Mouse (Mus musculus): ENCODE results near the gene Ints4.
A peak's percentile ranks its signal among the peaks of the same experiment; 100 is the strongest.
"Not testable (repeated sequence)": the region's sequence is repeated elsewhere in the genome, so short reads cannot be mapped to it uniquely, and the experiment has no call there.

Gene Ints4

DNA sequence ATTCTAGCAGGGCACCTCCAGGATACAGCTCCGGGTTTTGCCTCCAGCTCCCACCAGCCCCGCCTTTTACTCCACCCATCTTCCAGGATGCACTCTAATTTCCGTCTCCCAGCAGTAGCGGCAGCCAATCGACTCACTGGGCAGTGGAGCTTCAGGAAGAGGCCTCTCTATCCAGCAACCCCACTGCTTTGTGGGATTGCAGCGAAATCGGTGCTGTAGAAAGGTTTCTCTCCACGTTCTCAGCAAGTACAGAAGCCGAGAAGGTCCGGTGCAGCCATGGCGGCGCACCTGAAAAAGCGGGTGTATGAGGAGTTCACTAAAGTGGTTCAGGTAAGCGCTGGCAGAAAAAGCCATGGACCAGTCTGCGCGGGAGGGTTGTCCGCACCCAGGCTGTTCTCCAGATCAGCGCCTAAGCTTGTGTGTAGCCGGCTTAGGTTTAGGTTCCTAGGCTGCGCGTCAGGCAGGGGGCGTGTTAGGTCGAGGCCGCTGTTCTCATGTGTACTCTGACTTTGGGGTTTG, at the start of gene Ints4:
TSS of gene Ints4 (plus strand) at position 136 of the 519 bp plus-strand sequence.
- DNase-seq: peak; percentile 83

DNA sequence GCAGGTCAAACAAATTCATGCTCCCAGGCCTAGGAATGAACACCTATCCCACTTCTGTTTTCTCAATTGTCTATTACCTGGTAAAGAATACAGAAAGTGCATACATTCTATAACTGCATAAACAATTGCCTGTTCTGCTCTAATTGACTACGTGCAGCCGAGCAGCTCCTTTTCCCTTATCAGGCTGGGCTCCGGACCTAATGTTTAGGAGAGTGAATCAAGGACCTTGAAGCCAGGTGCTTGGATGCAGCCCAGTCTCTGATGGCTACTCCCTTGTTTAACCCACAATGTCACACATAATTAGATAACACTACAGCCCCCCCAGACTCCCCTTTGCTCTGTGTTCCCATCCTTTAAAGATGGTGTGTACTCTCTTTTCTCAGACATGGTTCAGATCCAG, 47.2 kb upstream of the Ints4 start:
- DNase-seq: not testable (repeated sequence)

DNA sequence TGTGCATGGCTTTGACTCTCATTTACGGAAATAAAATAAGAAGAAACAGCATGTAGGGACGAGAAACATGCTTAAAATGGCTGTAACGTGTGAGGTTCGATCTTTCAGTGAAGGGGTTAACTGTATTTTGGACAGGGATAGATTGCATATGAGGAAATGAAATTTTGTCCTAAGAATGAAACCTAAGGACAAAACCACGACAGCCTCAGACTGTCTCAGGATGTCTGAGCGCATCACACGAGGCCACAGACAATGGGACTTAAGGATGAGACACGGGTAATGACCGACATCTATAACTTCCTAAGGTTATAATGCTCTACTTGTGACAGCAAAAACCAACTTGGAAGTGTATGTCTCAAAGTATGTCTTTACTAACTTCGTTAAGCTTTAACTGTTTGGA, 46.2 kb upstream of the Ints4 start:
- no peak for DNase-seq

DNA sequence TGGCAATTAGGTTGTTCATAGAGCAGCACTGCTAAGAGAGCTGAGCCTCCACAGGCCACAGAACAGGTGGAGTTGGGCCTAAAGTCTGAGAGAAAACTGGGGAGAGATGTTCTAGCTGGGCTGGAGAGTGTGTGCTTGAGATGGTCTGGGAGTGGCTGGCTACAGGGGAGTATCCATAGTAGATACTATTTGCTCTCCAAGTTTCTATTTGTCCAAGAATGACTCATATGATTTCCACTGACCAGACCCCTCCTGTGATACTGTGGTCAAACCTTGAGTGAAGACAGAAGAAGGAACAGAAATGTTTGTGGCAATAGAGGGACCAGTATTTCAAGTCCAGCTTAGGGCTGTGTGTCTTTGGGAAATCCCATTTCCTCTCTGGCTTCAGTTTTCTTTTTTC, 41.8 kb upstream of the Ints4 start:
- DNase-seq: no peak

DNA sequence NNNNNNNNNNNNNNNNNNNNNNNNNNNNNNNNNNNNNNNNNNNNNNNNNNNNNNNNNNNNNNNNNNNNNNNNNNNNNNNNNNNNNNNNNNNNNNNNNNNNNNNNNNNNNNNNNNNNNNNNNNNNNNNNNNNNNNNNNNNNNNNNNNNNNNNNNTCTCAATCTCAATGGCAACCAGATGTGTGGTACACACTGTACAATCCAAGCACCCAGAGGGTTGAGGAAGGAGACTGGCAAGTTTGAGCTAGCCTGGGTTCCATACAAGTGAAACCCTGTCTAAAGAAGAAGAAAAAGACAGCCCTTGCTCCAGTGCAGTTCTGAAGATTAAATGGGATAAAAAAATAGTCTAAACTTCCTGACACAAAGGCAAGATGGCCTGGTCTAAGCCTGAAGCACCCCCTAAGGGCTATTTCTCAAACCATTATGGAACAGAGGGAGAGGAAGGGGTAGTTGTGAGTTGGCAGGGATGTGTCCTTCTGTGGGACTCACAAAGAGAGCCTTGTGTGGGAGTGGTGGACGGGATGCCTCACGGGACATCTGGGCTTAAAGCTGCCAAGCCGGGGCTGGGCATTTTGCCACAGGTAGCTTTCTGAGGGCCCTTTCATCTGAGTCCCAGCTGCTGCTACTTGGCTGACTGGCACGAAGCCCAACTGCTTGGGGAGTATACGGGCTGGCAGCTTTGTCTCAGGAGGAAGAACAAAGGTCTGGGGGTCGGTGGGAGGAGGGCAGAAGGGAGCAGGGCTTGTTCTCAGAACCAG, 34.4 kb upstream of the Ints4 start:
- peak; percentile 98 for DNase-seq

DNA sequence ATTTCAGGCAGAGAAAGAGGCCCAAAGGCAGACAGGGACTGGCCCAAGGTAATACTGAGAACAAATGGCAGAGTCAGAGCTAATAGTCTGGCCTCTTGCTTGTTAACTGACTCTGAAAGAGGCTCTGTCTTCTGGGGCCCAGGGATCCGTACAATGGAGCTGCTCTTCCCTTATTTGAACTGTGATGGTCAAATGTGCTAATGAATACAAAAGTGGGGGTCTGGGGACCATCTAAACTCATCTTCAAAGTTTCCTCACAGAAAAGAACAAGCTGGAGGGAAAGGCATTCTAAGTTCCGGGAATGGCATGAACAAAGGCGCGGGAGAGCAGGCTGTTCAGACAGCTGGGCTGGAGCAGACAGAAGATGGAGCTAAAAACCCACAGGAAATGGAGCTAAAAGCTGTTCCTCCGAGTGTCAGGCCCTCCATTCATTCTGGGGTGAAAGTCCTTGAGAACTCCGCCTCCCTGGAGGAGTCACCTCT, 33.7 kb upstream of the Ints4 start:
- no peak for DNase-seq

DNA sequence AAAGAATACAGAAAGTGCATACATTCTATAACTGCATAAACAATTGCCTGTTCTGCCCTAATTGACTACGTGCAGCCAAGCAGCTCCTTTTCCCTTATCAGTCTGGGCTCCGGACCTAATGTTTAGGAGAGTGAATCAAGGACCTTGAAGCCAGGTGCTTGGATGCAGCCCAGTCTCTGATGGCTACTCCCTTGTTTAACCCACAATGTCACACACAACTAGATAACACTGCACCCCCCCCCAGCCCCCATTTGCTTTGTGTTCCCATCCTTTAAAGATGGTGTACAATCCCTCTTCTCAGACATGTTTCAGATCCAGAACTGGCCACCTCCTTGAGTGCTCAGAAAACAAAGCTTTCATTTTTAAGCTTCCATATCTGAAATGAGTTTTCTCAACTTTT, 29.7 kb upstream of the Ints4 start, which contains the start of gene Kctd14:
TSS of gene Kctd14 (plus strand) at position 301 of the 400 bp plus-strand sequence.
- DNase-seq: not testable (repeated sequence)

DNA sequence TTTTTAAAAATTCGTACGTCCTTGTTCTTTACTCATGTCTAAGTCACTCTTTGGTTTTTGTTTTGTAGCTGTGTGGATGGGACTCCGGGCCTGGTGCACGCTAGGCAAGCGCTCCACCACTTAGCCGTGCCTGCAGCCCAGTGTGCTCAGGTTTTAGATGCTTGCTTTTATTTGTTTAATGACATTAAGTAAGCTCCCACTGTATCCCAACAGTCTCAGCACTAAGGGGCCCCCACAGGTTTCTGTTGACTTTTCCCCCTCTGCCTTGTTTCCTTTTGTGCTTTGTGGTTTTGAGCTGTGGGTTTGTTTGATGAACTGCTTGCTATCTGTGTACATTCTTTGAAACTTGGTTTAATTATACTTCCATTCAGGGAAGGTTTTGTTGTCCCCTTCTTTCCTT, 28.6 kb upstream of the Ints4 start:
- no peak for DNase-seq

DNA sequence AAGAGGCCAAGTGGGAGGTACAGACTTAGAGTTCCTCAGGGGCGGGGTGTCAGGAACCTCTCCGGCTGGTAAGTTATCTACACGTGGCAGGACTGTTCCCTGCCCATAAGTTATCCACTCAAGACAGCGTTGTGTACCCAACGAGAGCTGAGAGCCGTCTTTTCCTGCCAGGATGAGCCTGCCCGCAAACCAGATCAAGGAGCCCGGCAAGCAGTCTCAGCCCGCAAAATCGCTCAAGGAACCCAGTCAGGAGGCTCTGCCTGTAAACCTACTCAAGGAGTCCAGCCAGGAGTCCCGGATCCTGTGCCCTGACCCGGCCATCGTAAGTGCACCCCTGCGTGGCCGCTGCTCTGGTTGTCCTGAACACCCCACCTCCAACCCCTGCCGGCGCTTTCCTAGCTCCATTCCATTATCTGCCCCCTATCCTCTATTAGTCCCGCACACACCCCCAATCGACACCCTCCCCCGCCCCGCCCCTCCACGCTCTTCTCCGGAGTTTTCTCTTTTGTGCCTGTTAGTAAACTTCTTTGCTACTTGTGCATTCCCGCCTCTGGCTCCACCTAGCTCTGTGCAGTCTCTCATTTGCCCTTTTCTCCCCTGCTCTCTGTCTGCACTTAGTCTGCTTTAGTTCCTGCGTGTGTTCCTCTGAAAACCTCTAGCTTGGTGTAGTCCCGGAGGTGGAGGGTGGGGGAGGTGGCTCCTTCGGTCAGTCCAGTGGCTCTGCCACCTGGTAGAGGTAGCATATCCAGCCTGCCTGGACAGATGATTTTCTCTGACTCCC, 27.4 kb upstream of the Ints4 start:
- no peak for DNase-seq

DNA sequence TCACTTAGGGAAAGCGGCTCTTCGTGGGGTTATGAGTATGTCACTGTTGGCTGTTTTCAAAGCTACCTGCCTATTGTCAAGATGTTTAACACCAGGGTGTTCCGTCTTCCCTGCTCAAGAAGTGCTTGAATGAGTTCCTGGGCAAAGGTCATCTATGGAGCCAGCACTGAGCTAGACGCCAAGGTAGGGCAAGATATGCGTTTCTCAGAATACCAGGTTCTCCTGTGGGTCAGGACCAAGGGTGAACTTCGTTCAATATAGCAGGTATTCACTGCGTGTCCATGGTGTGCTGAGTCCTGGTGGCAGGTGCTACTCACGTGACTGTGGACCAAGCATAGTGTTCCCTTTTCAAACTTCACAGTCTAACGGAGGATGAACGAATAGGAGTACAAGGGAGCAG, 26.0 kb upstream of the Ints4 start:
- no peak for DNase-seq

DNA sequence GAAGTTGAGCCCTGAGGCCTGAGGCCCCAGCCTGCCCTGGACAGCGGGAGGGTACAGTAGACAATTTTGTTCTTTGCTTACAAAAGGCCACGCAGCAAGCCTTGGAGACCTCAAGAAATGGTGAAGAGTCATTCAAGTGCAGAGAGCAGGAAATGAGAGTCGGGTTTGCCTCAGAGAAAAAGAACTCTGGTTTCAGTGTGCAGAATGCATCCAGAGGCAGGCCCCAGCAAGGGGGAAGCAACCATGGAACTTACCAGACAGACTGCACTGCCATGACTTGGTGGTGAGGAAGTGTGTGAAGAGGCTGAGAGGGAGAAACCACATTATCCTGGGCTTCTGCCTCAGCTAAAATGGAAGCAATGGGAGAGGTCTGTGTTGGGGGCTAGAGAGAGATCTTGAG, 25.2 kb upstream of the Ints4 start:
- DNase-seq: no peak

DNA sequence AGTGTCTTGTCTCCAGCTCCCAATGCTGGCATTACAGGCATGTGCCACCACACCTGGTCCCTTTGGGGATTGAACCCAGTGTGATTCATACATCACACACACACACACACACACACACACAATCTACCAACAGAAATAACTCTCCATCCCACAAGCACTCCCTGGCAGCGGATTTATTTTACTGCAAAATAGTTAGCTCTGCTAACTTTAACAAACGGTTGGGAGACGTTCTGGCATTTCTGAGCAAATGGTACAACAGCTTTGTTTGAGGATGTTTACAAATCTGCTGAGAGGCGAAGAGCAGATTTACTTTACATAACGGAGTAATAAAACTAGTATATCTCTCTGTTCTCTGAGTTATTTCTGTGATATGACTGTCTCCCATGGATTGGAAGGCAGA, 7.8 kb upstream of the Ints4 start:
- DNase-seq: no peak

DNA sequence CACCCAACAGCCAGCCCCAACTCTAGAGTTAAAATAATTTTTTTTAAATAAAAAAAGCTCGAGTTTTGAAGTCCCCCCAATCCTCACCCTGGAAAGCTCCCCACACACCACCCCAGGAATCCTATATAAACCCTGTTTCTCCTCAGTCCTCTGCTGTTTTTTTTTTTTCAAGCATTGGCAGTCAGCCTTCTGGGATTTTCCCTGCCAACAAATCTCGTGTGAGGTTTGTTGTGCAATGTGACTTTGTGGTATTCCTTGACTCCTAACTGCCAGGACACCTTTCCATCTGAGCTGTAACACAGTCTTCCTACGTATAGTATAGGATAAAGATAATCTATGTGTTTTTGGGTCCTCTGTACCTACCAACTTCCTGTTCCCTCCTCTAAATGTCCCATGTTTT, 1.4 kb upstream of the Ints4 start:
- no peak for DNase-seq

DNA sequence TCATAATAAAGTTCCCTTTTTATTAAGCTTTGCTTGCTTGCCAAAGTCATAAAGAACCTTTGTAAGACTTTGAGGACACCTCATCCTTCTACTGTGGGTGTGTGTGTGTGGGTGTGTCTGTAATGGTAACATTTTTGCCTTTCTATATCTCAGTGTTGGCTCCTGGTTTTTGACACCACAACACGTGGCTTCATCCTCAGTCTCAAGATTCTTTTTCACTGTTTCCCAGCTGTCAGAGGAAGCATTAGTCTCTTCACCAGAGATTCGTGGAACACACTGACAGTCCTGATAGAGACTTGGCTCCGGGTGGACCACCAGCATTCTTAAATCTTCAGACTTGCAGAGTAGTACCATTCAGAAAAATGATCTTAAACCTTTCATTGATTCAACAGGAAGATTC, 466 bp upstream of the Ints4 start:
- no peak for DNase-seq

DNA sequence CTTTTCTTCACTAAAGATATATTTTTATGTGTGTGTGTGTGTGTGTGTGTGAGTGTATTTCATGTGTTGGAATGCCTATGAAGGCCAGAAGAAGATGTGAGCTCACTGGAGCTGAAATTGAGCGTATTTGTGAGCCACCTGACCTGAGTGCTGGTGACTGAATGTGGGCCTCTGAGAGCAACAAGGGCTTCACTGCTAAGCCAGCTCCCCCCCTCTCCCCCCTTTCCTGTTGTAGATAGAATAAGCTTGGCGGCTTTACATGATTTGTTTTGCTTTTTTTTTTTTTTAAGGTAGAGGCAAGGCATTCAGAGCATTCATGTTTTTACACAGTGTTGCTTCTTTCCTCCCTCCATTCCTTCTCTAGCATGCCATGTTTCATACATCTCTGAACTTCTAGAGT, 2.6 kb downstream of the Ints4 start:
- DNase-seq: no peak

DNA sequence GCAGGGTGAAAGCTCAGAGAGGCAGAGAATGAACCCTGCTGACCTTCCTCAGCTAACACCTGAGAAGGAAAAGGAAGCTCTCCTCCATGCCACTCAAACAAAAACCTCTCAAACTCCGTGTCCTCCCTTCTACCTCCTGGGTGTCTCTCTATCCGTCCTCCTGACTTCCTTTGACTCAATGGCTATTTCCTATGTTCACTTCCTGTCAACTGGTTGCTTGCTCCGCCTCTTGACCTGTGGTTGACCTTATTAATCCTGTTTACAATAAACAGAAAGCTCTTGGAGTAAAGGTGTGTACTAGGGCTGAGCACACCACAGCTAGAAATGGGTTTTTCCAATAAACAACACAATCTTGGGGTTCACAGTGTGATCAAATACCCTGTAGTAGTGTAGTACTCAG, 10.4 kb downstream of the Ints4 start:
- DNase-seq: no peak

DNA sequence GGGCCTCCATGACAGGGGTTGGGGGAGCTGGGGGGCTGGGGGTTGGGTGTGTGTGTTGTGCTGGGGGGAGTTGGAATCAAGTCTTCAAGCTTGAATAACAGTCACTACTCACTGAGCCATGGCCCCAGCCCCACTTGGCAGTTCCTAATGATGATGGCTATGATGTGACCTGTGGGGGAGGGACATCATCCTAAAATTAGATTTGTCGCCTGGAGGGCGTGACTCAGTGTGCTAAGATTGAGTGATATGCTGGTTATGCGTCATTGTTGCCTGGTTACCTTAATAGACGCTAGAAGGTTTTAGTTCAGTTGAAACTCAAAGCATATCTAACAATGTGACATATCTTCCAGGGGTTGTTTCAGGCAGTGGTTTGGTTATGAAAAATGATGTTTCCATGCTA, 11.7 kb downstream of the Ints4 start:
- no peak for DNase-seq

DNA sequence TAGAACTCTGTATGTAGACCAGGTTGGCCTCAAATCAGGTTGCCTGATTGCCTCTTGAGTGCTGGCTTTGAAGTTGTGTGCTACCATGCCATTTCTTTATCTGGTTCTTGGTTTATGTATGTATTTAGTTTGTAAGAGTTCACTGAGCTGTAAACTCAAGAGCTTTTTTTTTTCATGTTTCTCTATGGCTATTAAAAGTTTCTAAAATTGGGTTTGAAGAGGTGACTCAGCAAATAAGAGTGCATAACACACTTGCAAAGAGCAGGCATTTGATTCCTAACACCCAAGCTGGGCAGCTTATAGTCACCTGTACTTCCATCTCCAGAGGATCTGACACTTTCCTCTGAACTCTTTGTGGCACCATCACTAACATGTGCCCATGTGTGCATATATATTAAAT, 14.3 kb downstream of the Ints4 start:
- no peak for DNase-seq

DNA sequence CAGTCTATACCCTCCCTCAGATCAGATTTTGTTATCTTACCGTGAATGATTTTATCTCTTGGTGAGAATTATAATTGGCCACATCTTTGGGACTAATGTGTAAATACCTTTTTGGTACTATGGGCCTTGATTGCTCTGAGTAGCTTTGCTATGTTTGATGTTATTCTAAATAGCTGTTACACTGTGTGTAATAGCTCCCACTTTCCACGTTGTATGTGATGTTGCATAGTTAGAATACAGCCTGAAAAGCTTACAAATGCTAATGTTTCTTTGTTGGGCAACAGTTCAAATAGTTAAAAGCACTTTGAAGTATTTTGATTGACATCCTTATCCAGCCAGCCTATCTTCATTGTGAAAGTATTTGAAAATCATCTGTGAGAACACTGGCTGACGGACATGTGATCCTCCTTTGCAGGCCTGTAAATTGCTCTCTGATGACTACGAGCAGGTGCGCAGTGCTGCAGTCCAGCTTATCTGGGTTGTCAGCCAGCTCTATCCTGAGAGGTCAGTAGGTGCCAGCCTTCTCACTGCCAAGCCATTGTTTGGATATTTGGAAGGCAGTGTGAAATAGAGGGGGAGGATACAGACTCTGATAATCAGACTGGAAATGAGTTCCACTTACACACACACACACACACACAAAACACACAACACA, 19.9 kb downstream of the Ints4 start:
- no peak for DNase-seq

DNA sequence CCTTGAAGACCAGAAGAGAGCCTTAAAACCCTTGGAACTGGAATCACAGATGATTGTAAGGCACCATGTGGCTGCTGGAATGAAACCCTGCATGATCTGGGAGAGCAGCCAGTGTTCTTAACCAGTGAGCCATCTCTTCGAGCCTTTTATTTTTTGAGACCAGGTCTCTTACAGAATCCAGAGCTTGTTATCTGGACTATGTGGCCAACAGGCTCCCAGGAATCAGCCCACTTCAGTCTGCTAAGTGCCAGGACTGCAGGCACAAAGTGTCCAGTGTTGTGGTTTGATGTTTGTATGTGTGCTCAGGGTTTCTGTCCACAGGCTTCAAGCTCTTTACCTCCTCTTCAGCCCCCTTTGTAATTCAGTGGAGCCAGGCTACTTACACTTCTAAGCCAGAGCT, 34.0 kb downstream of the Ints4 start:
- DNase-seq: no peak

DNA sequence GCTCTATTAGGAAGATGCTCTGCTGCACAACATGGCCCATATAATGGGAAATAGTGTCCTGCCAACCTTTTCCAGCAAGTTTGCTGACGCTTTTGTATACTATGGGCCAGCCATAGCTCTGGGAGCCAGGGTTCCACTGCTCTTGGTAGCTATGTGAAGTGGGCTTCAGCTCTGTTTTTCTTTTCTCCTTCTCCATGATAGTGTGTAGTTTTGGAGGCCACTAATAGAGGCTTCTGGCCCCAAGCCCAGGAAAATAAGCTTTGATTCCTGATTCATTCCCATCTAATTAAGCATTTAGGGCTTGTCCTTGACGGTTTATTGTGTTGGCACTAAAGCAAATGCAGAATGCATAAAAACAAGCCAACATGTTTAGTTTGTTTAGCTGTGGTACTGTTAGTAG, 39.2 kb downstream of the Ints4 start:
- no peak for DNase-seq

DNA sequence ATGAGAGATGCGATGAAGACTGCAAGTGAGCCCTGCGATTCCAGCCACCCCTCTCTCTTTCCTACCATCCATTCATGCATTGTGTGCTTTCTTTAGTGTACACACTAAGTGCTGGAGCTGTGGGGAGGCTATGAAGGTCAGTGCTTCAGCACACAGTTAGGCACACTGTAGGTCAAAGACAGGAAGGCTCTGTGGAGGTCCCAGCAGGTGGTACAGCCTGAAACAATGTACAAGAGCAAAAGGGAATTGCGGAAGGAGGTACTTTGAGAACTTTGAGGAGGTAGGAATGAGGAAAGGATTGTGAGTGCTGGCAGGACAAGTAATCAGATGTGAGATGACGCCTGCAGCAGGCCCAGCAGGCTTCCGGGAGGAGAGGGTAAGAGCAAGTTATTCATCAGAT, 54.8 kb downstream of the Ints4 start:
- DNase-seq: no peak

DNA sequence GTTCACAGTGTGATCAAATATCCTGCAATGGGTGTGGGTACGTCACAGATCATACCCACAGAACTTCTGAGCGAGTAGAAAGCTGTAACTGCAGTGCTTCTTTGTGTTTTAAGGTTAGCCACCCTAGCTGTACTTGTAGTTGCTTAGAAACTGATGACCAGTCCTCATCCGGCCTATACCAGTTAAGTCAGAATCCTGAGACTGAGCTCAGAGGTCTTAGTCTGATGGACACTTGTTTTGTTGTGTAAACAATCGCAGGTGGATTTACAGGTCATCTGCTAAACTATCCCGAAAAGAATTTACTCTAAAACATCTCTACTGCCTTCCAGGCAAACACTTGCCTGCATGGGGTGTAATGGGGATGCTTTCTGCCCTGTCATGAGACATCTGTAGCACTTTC, 55.8 kb downstream of the Ints4 start:
- no peak for DNase-seq

DNA sequence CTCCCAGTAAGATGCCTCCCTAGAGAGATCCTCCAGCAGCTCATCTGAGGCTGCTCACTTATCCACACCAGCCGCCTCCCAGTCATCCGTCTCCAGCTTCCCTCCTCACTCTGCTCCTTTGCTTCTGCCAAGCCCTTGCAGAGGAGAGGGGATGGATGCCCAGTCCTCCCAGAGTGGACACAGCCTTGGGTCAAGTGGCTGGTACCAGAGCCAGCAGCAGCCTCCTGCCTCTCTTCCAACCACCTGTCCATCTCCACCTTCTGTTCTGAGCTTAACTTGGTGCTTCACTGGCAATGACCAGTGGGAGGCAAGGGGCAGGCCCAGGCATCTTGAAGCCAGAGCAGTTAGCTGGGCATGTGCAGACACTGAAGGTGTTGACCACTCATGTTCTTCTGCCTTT, 65.7 kb downstream of the Ints4 start:
- no peak for DNase-seq
